Mouse (Mus musculus): Measurements from ENCODE around the gene Epha2. TPM values are rescaled to one million over a fixed set of nuclear protein-coding genes. Genes with fewer than 3 reads are reported as not detected.

Epha2 gene
- total and polyA plus RNA-seq, 2 experiments from 2014 or later, result 0.39 to 1.4 TPM

GRCm38 (mm10) chr4:141302428-141303401 lies 1.7 kb downstream of the Epha2 start:
- no peak overlapping the region for H3K9ac ChIP-seq
- DNase-seq (no peak), ATAC-seq (no peak)
- peaks cover 41% of the 10 kb centered on the region for H3K27me3 ChIP-seq (ENCODE audit: insufficient read depth, low read length)
- H3K4me1 ChIP-seq (ENCODE audit: insufficient read depth), result no peaks in the 10 kb centered on the region
- H3K4me2 ChIP-seq (ENCODE audit: low read depth), result peak overlapping the region; percentile 99
- H3K36me3 ChIP-seq (ENCODE audit: insufficient read depth), result no peaks in the 10 kb centered on the region
- H3K9me3 ChIP-seq (ENCODE audit: low read length), result no peaks in the 10 kb centered on the region
- H3K4me3 ChIP-seq (ENCODE audit: low read depth, low read length), result peak overlapping the region; percentile 52
- no peak for TF ChIP-seq CTCF (IDR thresholded peaks at IDR 0.05; ENCODE audit: low read depth)
- no peak overlapping the region for H3K27ac ChIP-seq (ENCODE audit: low read depth, low read length)
- WGBS, result 25% methylated on average over 27 of the region's 27 CpGs

- no peak overlapping the region for H3K9ac ChIP-seq
- no peak overlapping the region for H3K4me3 ChIP-seq (ENCODE audit: low read depth, low read length)
- DNase-seq (no peak), ATAC-seq (no peak)
- no peaks in the 10 kb centered on the region for H3K9me3 ChIP-seq (ENCODE audit: low read length)
- no peak overlapping the region for H3K4me2 ChIP-seq (ENCODE audit: low read depth)
- H3K4me1 ChIP-seq (ENCODE audit: insufficient read depth), result no peaks in the 10 kb centered on the region
- WGBS, result 61% methylated on average over 7 of the region's 7 CpGs
- no peaks in the 10 kb centered on the region for H3K36me3 ChIP-seq (ENCODE audit: insufficient read depth)
- peaks cover 41% of the 10 kb centered on the region for H3K27me3 ChIP-seq (ENCODE audit: insufficient read depth, low read length)
- no peak overlapping the region for H3K27ac ChIP-seq (ENCODE audit: low read depth, low read length)
- TF ChIP-seq CTCF (IDR thresholded peaks at IDR 0.05; ENCODE audit: low read depth), result no peak
Measured at GRCm38 (mm10) chr4:141303402-141304222, 2.6 kb downstream of the Epha2 start.

GRCm38 (mm10) chr4:141304223-141304611 lies 3.2 kb downstream of the Epha2 start:
- TF ChIP-seq CTCF (IDR thresholded peaks at IDR 0.05; ENCODE audit: low read depth), result no peak
- DNase-seq (no peak), ATAC-seq (no peak)
- H3K4me3 ChIP-seq (ENCODE audit: low read depth, low read length), result no peak overlapping the region
- H3K9me3 ChIP-seq (ENCODE audit: low read length), result no peaks in the 10 kb centered on the region
- H3K4me2 ChIP-seq (ENCODE audit: low read depth), result no peak overlapping the region
- H3K27me3 ChIP-seq (ENCODE audit: insufficient read depth, low read length), result peaks cover 41% of the 10 kb centered on the region
- H3K4me1 ChIP-seq (ENCODE audit: insufficient read depth), result no peaks in the 10 kb centered on the region
- H3K27ac ChIP-seq (ENCODE audit: low read depth, low read length), result no peak overlapping the region
- WGBS, result 90% methylated on average over 4 of the region's 4 CpGs
- H3K9ac ChIP-seq, result no peak overlapping the region
- H3K36me3 ChIP-seq (ENCODE audit: insufficient read depth), result no peaks in the 10 kb centered on the region

- no peaks in the 10 kb centered on the region for H3K9me3 ChIP-seq (ENCODE audit: low read length)
- no peak overlapping the region for H3K4me3 ChIP-seq (ENCODE audit: low read depth, low read length)
- no peak for TF ChIP-seq CTCF (IDR thresholded peaks at IDR 0.05; ENCODE audit: low read depth)
- DNase-seq (no peak), ATAC-seq (no peak)
- no peaks in the 10 kb centered on the region for H3K4me1 ChIP-seq (ENCODE audit: insufficient read depth)
- H3K4me2 ChIP-seq (ENCODE audit: low read depth), result no peak overlapping the region
- no peak overlapping the region for H3K9ac ChIP-seq
- H3K36me3 ChIP-seq (ENCODE audit: insufficient read depth), result no peaks in the 10 kb centered on the region
- peaks cover 27% of the 10 kb centered on the region for H3K27me3 ChIP-seq (ENCODE audit: insufficient read depth, low read length)
- H3K27ac ChIP-seq (ENCODE audit: low read depth, low read length), result no peak overlapping the region
- WGBS, result 32% methylated on average over 8 of the region's 8 CpGs
Measured at GRCm38 (mm10) chr4:141306057-141306456, 5.0 kb downstream of the Epha2 start.

GRCm38 (mm10) chr4:141308381-141308780 lies 7.3 kb downstream of the Epha2 start:
- Histone ChIP-seq H3K36me3 (ENCODE audit: insufficient read depth) (no peaks in the 10 kb centered on the region), H3K9ac (no peak overlapping the region), H3K4me3 (ENCODE audit: low read depth, low read length) (no peak overlapping the region), H3K4me2 (ENCODE audit: low read depth) (no peak overlapping the region), H3K27ac (ENCODE audit: low read depth, low read length) (no peak overlapping the region), H3K9me3 (ENCODE audit: low read length) (no peaks in the 10 kb centered on the region), H3K27me3 (ENCODE audit: insufficient read depth, low read length) (peaks cover 9% of the 10 kb centered on the region; the same call in 1 of the 2 replicates), H3K4me1 (ENCODE audit: insufficient read depth) (no peaks in the 10 kb centered on the region)
- WGBS, result 96% methylated on average over 22 of the region's 22 CpGs
- TF ChIP-seq CTCF (IDR thresholded peaks at IDR 0.05; ENCODE audit: low read depth), result no peak
- DNase-seq (no peak), ATAC-seq (no peak)

- H3K36me3 ChIP-seq (ENCODE audit: insufficient read depth), result no peaks in the 10 kb centered on the region
- DNase-seq (no peak), ATAC-seq (no peak)
- no peaks in the 10 kb centered on the region for H3K9me3 ChIP-seq (ENCODE audit: low read length)
- H3K4me1 ChIP-seq (ENCODE audit: insufficient read depth), result no peaks in the 10 kb centered on the region
- 96% methylated on average over 34 of the region's 34 CpGs for WGBS
- H3K9ac ChIP-seq, result no peak overlapping the region
- no peak overlapping the region for H3K4me2 ChIP-seq (ENCODE audit: low read depth)
- H3K27me3 ChIP-seq (ENCODE audit: insufficient read depth, low read length), result 0 out of 2 replicates have a peak, but pooled peaks cover 3% of the 10 kb centered on the region
- no peak overlapping the region for H3K27ac ChIP-seq (ENCODE audit: low read depth, low read length)
- no peak overlapping the region for H3K4me3 ChIP-seq (ENCODE audit: low read depth, low read length)
- TF ChIP-seq CTCF (IDR thresholded peaks at IDR 0.05; ENCODE audit: low read depth), result no peak
Measured at GRCm38 (mm10) chr4:141308857-141309772, 8.1 kb downstream of the Epha2 start.

Measured in forebrain, postnatal 0 days (tissue).